Mouse (Mus musculus) neutrophil, adult 83 days (primary cell): ENCODE measurements around the gene Rrp36. TPM values are rescaled to one million over a fixed set of nuclear protein-coding genes. Genes with fewer than 3 reads are reported as not detected.

Experiments used
- total RNA-seq, 2 experiments: library from RNA; stranded (reverse); gene quantifications; one replicate each; pipeline ENCODE4 v1.2.4; 2023

Rrp36 gene
- total RNA-seq: 10 to 100 TPM; 13.8 to 14.5 TPM

DNA sequence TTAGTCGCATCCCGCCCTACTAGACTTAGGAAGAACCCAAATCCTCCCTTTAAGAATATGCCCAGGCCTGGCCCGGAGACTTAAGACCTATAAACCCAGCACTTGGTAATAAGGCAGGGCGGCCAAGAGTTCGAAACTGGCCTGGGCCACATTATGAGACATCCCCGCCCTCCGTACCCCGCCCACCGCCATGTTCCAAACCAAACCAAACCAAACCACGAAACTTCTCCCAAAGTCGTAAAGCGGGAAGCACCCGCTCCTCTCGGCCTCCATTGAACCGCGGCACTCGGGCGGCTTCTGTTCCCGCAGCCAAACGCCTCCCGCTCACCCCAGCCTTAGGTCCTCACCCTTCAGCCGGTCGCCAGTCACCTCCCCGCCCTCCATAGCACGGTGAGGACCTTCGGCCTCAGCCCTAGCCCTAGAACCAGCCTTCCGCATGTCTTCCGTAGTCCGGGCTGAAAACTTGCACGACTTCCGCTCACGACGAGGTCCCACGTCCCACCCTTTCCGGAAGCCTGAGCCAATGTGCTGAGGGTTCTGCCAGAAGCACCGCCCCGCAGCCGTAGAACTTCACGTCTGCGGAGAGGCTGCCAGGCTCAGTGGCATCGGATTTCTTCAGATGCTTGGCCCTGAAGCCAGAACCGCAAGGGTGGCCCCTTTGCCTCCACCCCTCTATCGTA is at the start of gene Rrp36:
Gene Rrp36 (minus strand): TSS at position 503 of the 680 bp plus-strand sequence.

DNA sequence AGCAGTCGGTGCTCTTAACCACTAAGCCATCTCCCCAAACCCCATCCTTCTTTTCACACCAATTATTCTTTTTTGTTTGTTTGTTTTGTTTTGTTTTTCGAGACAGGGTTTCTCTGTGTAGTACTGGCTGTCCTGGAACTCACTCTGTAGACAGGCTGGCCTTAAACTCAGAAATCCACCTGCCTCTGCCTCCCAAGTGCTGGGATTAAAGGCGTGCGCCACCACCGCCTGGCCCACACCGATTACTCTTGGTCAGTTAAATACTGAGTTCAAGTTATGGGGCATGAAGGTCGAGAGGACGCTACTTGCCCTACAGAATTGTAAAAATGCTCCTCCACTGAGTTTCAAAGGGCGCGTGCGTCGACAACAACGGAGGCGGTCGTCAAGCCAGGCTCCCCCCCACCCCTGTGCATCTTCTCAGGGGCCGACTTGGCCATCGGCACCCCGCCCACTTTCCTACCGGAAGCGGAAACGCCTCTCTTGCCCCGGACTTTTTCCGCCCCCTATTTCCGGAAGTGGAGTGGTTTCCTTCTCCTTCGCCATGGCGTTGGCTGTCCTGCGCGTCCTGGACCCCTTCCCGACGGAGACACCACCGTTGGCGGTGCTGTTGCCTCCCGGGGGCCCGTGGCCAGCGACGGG is 36.9 kb upstream of the Rrp36 start, which contains the start of gene Pex6:
Gene Pex6 (plus strand): TSS at position 505 of the 639 bp plus-strand sequence.

DNA sequence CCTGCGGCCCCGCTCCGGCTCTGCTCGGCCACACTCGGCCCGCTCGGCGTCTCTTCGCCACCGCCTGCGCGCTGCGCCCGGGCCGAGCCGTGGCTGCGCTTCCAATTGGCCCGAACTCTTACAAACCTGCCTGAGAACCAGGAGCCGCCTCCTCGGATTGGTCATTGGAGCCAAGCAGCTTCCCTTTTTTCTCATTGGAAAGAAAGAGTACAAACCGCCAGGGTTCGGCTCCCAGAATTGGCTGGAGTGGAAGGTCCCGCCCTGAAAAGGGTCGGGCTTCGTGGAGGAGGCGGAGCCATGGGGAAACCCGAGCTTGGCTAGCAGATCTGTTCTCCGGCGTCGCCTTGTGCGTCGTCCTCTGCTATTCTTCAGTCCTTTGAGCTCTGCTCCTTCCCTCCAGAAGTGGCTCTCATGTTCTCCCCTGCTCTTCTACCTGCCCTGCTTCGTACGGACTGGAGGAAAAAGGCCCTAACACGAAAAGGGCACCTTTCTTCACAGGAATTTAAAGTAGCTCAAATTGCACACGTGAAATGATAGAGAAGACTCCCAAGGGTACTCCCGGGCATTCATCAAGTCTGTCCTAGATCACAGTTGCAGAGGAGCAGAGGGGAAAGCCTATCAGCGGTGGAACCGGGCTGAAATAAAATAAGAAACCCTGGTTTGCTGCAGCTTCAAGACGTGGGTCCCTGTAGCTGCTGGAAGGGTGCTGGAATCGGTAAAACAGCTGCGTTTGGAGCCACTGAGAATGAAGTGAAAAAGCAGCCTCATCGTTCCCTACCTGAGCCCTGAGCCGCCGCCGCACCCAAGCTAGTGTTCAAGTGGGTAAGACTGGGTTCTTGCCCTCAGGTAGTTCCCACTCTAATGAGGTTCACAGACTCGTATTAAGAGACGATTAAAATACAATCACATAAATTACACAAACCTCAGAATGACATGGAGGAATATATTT is 31.0 kb upstream of the Rrp36 start, which contains the start of gene Ppp2r5d:
Gene Ppp2r5d (minus strand): TSS at position 225 of the 949 bp plus-strand sequence.

DNA sequence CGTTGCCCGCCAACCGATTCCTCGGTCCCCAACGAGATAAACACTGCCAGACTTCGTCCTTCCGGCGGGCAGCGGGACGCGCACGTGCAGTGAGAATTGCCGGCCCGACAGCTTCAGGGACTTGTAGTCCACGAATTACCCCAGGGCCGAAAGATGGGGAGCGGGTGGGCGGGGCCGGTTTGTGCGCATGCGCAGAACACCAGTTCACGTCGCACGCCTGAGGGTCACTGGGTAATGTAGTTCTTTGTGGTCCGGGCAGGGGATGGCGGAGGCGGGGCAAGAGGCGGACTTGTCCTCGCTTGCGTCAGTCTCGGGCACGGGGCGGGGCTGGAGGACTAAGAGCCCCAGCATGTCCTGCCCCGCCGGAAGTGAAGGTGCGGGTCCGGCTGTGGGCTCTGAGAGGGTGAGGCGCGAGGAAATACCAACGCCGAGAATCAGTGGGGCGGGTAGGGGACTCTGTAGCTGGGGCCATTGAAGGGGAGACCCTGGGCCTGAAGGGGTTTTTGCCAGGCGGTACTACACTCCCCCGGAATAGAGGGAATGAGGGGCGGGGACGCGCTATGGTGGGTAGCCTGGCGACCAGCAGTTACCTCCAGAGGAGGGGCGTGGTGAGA is 6.7 kb upstream of the Rrp36 start, which contains the start of gene Klhdc3:
Gene Klhdc3 (minus strand): TSS at position 155 of the 614 bp plus-strand sequence.

DNA sequence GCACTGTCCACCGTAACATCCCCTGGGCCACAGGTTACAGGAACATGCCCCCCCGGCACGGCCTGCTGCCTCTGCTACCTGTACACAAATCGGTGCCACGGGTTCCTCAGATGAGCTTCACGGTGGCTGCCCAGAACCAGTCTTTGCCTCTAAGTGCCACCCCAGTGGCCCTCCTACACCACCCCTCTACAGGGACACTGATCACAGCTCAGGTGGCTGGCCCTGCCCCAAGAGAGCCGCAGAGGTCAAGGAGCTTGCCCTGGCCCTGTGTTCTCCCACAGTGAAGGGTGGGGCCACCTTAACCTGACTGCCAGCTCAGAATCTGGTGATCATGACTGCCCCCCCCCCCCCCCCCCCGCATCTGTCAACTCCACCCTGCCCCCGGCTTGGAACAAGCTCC is 4.3 kb upstream of the Rrp36 start, which contains the start of gene Mea1:
Gene Mea1 (plus strand): TSS at position 378 of the 400 bp plus-strand sequence.

DNA sequence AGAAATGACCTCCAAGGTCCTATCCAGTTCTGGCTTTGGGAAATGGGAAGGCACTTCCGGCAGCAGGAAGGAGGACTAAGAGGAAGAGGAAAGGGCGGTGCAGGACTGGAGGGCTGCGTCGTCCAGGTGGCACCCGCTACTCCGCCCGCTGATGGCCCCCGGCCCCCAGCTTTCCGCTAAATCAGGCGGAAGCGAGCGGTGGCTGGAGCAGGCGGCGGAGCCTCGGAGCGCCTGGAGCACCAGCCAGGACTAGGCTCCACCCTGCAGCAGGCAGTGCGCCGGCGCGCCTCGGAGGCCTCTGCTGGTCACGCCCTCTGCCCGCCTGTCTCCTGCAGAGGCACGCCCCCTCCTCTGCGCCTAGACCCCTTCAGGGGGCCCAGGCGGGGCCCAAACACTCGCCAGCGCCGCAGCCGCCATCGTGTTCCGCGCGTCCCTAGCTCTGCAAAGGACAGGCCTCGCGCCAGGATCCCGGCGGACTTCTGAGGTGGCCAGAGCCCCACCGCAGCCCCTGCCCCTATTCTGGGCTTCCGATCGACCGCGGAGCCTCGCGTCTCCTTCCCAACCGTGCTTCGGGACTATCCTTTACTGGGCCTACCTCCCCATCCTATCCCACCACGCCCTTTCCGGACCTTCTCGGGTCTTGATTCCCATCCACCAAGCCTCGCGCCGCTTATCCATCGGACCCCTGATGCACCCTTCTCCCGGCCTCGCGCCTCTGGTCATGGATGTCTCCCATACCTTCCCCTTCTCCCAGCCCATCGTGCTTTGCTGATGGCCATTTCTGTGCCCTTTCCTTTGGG is 23.7 kb downstream of the Rrp36 start, which contains the start of gene Cul7:
Gene Cul7 (plus strand): TSS at position 106 of the 800 bp plus-strand sequence.

DNA sequence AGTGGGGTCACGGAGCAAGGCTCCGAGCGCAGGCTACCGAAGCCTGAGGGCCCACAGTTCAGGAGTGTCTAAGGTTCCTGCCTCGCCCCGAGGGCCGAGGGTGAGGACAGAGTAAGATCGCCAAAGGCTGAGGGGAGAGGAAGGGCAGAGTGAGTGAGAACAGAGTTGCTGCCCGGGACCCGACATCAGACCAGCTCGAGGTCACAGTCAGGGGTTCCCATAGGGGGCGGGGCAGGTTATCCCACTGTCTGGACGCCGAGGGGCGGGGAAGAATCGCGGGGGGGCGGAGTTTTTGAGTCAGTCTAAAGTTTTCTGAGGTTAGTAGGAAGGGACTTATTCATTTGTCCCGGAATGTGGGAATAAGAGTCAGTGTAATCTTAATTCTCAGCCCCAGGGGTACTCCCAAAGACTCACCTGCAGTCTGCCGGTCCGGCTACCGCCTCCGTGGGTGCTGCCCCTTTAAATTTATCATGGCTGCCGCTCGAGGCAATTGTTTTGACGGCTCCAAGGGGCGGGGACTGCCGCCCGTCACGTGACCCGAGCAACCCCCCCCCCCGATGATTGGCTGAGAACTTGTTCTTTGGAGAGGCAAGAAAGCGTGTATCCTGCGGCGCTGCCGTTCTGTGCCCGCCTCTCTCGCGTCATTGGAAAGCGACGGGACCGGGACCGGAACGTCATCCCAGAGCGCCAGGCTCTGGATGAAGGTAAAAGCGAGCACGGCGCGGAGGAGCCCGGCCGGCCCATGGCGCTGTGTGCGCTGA is 28.4 kb downstream of the Rrp36 start, which contains the start of the genes Klc4 and Mrpl2:
Gene Klc4 (minus strand): TSS at position 462 of the 761 bp plus-strand sequence.
Gene Mrpl2 (plus strand): TSS at position 669 of the 761 bp plus-strand sequence.

DNA sequence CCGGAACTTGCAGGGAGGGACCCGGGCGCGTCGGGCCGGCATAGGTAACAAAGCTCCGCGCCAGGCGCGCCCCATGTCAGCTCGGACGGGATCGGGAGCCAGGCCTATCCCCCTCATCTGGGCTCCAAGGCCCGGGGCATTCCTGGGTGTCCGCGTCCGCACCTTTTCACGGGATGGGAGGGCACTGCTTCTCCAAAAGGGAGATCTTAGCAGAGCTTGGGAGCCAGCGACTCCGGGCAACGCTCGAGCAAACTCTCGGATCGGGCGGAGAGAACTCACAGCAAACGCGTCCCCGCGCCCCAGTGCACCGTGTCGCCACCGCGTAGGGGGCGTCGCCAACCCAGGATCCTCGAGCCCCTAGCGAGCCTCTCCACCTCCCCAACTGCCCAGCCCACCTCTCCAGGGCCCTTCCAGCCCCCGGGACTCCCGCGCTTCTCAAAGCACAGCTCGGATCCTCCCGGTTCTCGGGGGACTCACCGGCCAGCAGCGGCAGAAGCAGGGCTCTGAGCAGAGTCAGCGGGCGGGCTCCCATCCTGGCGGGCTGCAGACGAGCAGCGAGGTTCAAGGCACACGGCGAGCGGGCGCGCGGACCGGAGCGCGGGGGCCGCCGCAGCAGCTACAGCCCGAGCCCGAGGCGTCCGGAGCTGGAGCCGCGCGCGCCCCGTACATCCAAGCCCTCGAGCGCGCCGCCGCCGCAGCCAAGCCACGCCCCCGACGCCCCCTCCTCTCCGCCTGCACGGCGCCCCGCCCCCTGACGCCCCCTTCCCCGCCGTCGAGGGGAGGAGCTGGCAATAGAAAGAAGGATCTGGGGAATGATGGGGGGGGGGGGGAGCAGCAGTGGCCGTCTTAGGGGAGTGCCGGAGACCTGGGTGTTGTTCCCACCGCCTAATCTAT is 45.1 kb downstream of the Rrp36 start, which contains the start of gene Ptk7:
Gene Ptk7 (minus strand): TSS at position 714 of the 894 bp plus-strand sequence.

Other genes starting within 250 kb of the Rrp36 start
- not detected for gene Crip3, start 245.4 kb downstream of the Rrp36 start, total RNA-seq
- not detected for gene Slc22a7, start 235.9 kb downstream of the Rrp36 start, total RNA-seq
- gene Ttbk1, start 186.7 kb downstream of the Rrp36 start, total RNA-seq: not detected
- 1 to 10 TPM; 5.6 to 5.8 TPM for gene Dnph1, start 177.6 kb downstream of the Rrp36 start, total RNA-seq
- gene Cul9, start 128.0 kb downstream of the Rrp36 start, total RNA-seq: 1 to 10 TPM; 5.3 to 7.0 TPM
- 10 to 100 TPM; 51.7 to 52.8 TPM for gene Srf, start 118.2 kb downstream of the Rrp36 start, total RNA-seq
- gene Ptk7, start 44.8 kb downstream of the Rrp36 start, total RNA-seq: under 1 TPM; 0.18 TPM
- gene Klc4, start 28.3 kb downstream of the Rrp36 start, total RNA-seq: 10 to 100 TPM; 19.4 to 20.1 TPM
- 10 to 100 TPM; 23.5 to 30.3 TPM for gene Mrpl2, start 28.1 kb downstream of the Rrp36 start, total RNA-seq
- 1 to 10 TPM; 3.1 to 3.6 TPM for gene Cul7, start 24.0 kb downstream of the Rrp36 start, total RNA-seq
- 10 to 100 TPM; 41.9 to 42.8 TPM for gene Mea1, start 4.4 kb upstream of the Rrp36 start, total RNA-seq
- gene Klhdc3, start 6.6 kb upstream of the Rrp36 start, total RNA-seq: 10 to 100 TPM; 48.1 to 49.5 TPM
- gene Ppp2r5d, start 30.8 kb upstream of the Rrp36 start, total RNA-seq: 10 to 100 TPM; 30.9 to 33.1 TPM
- gene Pex6, start 37.1 kb upstream of the Rrp36 start, total RNA-seq: 10 to 100 TPM; 21.0 TPM
- gene Gnmt, start 54.8 kb upstream of the Rrp36 start, total RNA-seq: 1 to 10 TPM; 2.4 to 4.0 TPM
- 10 to 100 TPM; 84.7 to 88.5 TPM for gene Cnpy3, start 77.9 kb upstream of the Rrp36 start, total RNA-seq
- not detected for gene Ptcra, start 89.4 kb upstream of the Rrp36 start, total RNA-seq
- 1 to 10 TPM; 8.5 to 8.6 TPM for gene 2310039H08Rik, start 98.3 kb upstream of the Rrp36 start, total RNA-seq
- 10 to 100 TPM; 38.0 to 49.1 TPM for gene Rpl7l1, start 108.3 kb upstream of the Rrp36 start, total RNA-seq
- gene Bicral, start 184.1 kb upstream of the Rrp36 start, total RNA-seq: 10 to 100 TPM; 34.1 to 35.6 TPM
- 10 to 100 TPM; 13.2 to 14.5 TPM for gene Tbcc, start 216.3 kb upstream of the Rrp36 start, total RNA-seq
- not detected for gene Prph2, start 236.1 kb upstream of the Rrp36 start, total RNA-seq